Mouse (Mus musculus) cerebellum, adult 2 months (tissue): ENCODE measurements around the gene Chad. TPM values are rescaled to one million over a fixed set of nuclear protein-coding genes. Genes with fewer than 3 reads are reported as not detected.

Experiments used
- DNase-seq, 2 experiments: peaks; one replicate each; pipeline ENCODE4 v3.0.0; 2021
- H3K27ac ChIP-seq: fragments of 200-500 bp; 2 replicates; pipeline ENCODE4 v1.5.1; 2012; ENCODE audit warnings: low read length, control low read depth, inconsistent platforms; ENCODE audit not compliant: insufficient read depth
- H3K27me3 ChIP-seq: fragments of 200-500 bp; 2 replicates; pipeline ENCODE4 v1.6.1; 2012; ENCODE audit warnings: inconsistent platforms, mild to moderate bottlenecking, low read length, moderate library complexity; ENCODE audit not compliant: control insufficient read depth, insufficient read depth
- H3K4me1 ChIP-seq: fragments of 200-500 bp; 2 replicates; pipeline ENCODE4 v1.6.1; 2011; ENCODE audit warnings: low read length; ENCODE audit not compliant: control insufficient read depth, insufficient read depth
- H3K4me3 ChIP-seq: fragments of 200-500 bp; replicated peaks from 2 replicates; pipeline ENCODE3; 2011; ENCODE audit warnings: mild to moderate bottlenecking, low read depth, low read length, control low read depth; ENCODE audit not compliant: insufficient read depth
- CTCF ChIP-seq: fragments of 200-500 bp; IDR thresholded peaks from 2 replicates; pipeline ENCODE4 v1.5.1; 2011; ENCODE audit warnings: low read depth, mild to moderate bottlenecking, control low read depth, low read length, moderate library complexity, borderline replicate concordance; ENCODE audit not compliant: insufficient read depth
- POLR2A ChIP-seq: fragments of 200-500 bp; IDR thresholded peaks from 2 replicates; pipeline ENCODE4 v1.6.1; 2011; ENCODE audit warnings: low read length, control low read depth, borderline replicate concordance; ENCODE audit not compliant: insufficient read depth
- WGBS: fragments of 180-500 bp; shearing (Covaris S2); methylation state at CpG from one replicate; pipeline ENCODE4 v1.1.7; 2018; 5-methylcytosine and 5-hydroxymethylcytosine counted together
- polyA plus RNA-seq: library from polyadenylated mRNA; depleted of rRNA; stranded (reverse); fragments of >200 nt; gene quantifications from 2 replicates; pipeline ENCODE4 v1.2.3, GENCODE M21; 2012

The Chad gene
- polyA plus RNA-seq, 1 experiment, result 1.1 TPM

DNA sequence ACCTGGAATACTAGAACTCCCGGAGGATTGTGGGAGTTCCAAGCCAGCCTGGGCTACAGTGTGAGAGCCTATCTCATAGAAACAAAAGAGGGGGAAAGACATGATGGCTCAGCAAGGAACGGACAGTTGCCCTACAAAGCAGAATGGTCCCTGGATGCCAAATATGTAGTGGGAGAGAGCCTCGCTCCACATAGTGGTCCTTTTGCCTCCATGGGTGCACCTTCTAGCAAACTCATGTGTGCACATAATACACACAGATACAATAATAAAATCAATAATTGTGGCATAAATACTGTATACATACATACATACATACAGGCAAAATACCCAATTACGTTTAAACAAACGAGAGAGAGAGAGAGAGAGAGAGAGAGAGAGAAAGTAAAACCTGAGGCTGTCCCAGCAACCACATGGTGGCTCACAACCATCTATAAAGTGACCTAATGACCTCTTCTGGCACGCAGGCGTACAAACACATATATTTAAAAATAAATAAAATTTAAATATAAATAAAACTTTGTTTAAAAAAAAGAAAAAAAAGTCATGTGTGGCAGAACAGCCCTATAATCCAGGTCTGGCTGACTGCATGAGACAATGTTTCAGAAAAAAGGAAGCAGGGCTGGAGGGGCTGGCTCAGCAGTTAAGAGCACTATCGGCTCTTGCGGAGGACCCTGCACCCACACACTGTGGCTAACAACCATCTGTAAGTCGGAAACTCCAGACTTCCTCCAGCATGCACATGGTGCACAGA is 15.0 kb upstream of the Chad start:
- H3K27me3 ChIP-seq, result no peaks in the 10 kb centered on the region
- no peak overlapping the region for H3K4me3 ChIP-seq
- TF ChIP-seq POLR2A, result no peak
- TF ChIP-seq CTCF, result no peak
- no peak for DNase-seq
- peak overlapping the region; percentile 88; the same call in 1 of the 2 replicates for H3K27ac ChIP-seq
- peaks cover 7% of the 10 kb centered on the region; the same call in 1 of the 2 replicates for H3K4me1 ChIP-seq
- WGBS, result 75% methylated on average over 10 of the region's 10 CpGs

DNA sequence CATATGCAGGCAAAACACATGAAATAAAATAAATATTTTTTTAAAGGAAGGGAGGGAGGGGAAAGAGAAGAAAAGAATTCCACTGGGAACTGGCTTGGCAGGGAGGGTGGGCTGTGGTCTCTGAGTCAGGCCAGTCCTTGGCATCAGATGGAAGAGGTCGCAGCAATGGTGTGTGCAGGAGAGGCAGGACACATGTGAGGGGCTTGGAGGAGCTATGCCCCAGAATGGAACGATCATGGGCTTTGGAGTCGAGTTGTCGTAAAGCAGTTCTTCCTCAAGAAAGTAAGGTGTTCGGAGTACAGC is 14.5 kb upstream of the Chad start:
- Histone ChIP-seq H3K4me1 (peaks cover 7% of the 10 kb centered on the region; the same call in 1 of the 2 replicates), H3K27ac (no peak overlapping the region), H3K27me3 (no peaks in the 10 kb centered on the region), H3K4me3 (no peak overlapping the region)
- DNase-seq, result no peak
- 87% methylated on average over 5 of the region's 5 CpGs for WGBS
- TF ChIP-seq CTCF, result no peak

DNA sequence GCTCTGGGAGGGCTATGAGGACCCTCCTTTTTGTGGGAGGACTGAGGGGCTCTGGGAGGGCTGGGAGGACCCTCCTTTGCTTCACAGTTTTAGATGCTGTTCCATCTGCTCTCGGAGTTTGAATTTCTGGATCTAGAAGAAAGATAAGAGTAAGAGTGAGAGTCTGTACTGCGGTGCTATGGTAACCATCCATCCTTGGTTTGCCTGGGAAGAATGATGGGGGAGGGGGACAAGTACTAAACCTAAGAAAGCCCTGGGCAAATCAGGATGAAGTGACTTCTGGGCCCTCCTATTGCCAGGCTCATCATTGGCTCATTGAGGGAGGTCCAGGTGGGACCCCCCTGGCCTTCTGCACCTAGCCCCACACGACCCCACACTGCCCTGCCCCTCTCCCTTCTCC is 6.6 kb upstream of the Chad start:
- no peaks in the 10 kb centered on the region for H3K4me1 ChIP-seq
- no peak overlapping the region for H3K4me3 ChIP-seq
- DNase-seq, result no peak
- 74% methylated on average over 3 of the region's 3 CpGs for WGBS
- TF ChIP-seq POLR2A (no peak), CTCF (no peak)
- H3K27me3 ChIP-seq, result no peaks in the 10 kb centered on the region
- no peak overlapping the region for H3K27ac ChIP-seq

DNA sequence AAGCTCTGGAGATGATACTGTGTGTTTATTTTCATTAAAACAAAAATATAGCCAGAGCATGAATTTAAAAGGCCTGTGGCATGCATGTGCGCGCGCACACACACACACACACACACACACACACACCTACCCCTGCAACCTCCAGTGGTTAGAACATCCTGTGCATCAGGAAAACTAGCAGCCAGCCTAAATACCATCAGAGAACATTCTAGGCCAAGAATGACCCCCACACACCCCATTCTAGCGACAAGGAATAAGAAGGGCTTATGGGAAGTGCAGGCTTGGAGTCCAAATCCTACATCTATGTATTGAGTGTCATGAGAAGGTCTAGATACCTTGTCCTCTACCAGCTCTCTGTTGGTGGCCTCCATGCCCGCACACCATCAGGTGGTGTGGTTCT is 1.5 kb upstream of the Chad start:
- DNase-seq, result no peak
- no peaks in the 10 kb centered on the region; the same call in 1 of the 2 replicates for H3K4me1 ChIP-seq
- no peaks in the 10 kb centered on the region for H3K27me3 ChIP-seq
- no peak overlapping the region for H3K4me3 ChIP-seq
- no peak overlapping the region for H3K27ac ChIP-seq
- WGBS, result 89% methylated on average over 5 of the region's 5 CpGs
- TF ChIP-seq POLR2A (no peak), CTCF (no peak)

DNA sequence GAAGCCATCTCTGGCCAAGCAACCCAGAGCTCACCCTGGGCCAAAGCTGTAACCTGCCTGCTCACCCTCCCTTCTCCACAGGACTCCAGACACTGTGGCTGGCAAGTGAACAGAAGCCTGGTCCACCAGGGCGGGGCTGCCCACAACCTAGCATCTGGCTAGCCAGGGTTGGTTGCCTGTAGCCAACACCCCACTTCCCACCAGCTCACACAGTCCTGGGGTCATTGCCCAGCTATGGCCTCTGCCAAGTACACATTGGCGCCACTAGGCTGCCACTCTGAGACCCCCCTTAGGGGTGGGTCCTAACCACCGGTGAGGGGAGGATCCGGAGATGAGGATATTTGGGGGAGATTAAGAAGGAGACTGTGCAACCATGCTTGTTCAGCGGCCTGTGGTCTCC is 1.0 kb upstream of the Chad start:
- no peaks in the 10 kb centered on the region; the same call in 1 of the 2 replicates for H3K4me1 ChIP-seq
- TF ChIP-seq POLR2A, result no peak
- no peak for TF ChIP-seq CTCF
- no peaks in the 10 kb centered on the region for H3K27me3 ChIP-seq
- 47% methylated on average over 5 of the region's 5 CpGs for WGBS
- DNase-seq, result no peak
- no peak overlapping the region for H3K4me3 ChIP-seq
- no peak overlapping the region for H3K27ac ChIP-seq

DNA sequence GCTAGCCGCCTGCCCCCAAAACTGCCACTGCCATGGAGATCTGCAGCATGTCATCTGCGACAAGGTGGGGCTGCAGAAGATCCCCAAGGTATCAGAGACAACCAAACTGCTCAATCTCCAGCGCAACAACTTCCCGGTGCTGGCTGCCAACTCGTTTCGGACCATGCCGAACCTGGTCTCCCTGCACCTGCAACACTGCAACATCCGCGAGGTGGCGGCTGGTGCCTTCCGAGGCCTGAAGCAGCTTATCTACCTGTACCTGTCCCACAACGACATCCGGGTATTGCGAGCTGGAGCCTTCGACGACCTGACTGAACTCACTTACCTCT is 268 bp downstream of the Chad start:
- Histone ChIP-seq H3K27me3 (no peaks in the 10 kb centered on the region), H3K27ac (no peak overlapping the region), H3K4me1 (no peaks in the 10 kb centered on the region; the same call in 1 of the 2 replicates), H3K4me3 (no peak overlapping the region)
- 27% methylated on average over 16 of the region's 16 CpGs for WGBS
- no peak for TF ChIP-seq CTCF
- TF ChIP-seq POLR2A, result no peak
- no peak for DNase-seq

DNA sequence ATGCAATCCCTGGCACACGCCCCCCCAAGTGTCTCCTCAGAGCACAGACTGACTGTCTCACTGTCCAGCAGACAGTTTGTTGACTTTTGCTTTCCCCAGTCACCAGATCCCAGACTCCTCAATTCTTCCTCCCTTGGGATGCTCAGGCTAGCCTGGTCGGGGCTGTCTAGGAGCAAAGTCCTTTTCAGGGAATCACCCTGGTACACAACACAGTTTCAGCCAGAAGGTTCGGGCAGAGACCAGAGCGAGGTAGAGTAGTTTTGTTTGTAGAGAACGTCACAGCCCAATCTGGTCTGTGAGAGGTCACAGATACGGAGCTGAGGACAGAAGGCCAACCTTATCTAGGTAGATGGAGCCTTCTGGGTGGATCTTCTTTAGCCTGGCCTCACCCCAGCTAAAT is 1.7 kb downstream of the Chad start:
- Histone ChIP-seq H3K27me3 (no peaks in the 10 kb centered on the region), H3K4me3 (no peak overlapping the region), H3K4me1 (no peaks in the 10 kb centered on the region; the same call in 1 of the 2 replicates), H3K27ac (no peak overlapping the region)
- WGBS, result 84% methylated on average over 6 of the region's 6 CpGs
- DNase-seq, result no peak
- no peak for TF ChIP-seq CTCF

DNA sequence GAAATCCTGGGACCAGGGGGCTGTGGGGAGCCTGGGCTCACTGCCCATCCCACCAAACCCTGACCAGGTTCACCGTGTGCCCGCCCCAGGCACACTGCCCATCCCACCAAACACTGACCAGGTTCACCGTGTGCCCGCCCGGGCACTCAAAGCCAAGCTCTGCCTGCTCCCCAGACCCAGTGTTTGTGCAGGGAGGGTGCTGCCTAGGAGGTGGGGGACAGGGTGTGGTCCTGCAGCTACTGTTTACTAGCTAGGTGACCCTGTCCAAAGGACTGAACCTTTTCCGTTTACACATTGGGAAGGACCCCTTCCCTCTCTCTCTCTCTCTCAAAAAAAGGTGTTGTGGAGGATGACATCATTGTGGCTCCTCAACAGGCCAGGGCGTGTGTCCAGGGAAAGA is 2.5 kb downstream of the Chad start:
- Histone ChIP-seq H3K4me3 (no peak overlapping the region), H3K27me3 (no peaks in the 10 kb centered on the region), H3K27ac (no peak overlapping the region), H3K4me1 (no peaks in the 10 kb centered on the region; the same call in 1 of the 2 replicates)
- TF ChIP-seq CTCF (no peak), POLR2A (no peak)
- WGBS, result 64% methylated on average over 7 of the region's 7 CpGs
- no peak for DNase-seq
